Mouse (Mus musculus): Measurements from ENCODE around the gene Gm13757. TPM values are rescaled to one million over a fixed set of nuclear protein-coding genes. Genes with fewer than 3 reads are reported as not detected.

Gm13757 gene
- not detected in 2 replicates for polyA plus RNA-seq (2012; ENCODE audit: low replicate concordance)

DNA sequence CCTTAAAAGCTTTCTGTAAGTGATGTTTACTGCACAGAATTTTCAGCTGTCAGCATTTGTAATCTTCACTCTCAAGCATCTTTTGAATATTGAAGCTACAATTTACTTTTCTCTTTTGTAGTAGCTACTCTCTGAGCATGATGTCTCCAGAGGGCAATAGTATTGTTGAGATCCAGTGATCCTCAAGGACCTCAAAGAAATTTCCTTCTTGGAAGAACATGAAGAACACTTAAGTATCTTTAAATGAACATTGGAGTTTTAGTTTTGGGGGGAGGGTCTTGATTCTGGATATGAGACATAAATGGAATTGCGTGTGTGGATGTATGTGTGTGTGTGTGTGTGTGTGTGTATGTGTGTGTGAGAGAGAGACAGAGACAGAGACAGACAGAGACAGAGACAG is at the start of gene Gm13757:
Gene Gm13757 (minus strand): TSS at position 101 of the 400 bp plus-strand sequence.

GRCm38 (mm10) chr2:88493020-88493419 is 44.1 kb upstream of the Gm13757 start, which contains the start of gene Olfr1185-ps1:
TSS of gene Olfr1185-ps1 (plus strand) at chr2:88493320.

GRCm38 (mm10) chr2:88483298-88483697 is 34.4 kb upstream of the Gm13757 start, which contains the start of gene Olfr1184:
TSS of gene Olfr1184 (plus strand) at chr2:88483598.

DNA sequence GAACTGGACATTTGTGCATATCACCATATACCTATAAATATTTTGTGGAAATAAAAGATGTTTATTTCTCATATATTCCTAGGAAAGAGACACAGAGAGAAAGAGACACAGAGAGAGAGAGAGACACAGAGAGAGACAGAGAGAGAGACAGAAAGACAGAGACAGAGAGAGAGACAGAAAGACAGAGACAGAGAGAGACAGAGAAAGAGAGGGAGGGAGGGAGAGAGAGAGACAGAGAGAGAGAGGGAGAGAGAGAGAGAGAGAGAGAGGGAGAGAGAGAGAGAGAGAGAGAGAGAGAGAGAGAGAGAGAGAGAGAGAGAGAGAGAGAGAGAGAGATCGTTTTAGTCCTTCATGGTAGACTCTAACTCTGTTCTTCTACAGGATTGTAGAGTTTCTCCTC is 5.6 kb upstream of the Gm13757 start, which contains the start of gene Olfr1183:
Gene Olfr1183 (plus strand): TSS at position 301 of the 400 bp plus-strand sequence.

DNA sequence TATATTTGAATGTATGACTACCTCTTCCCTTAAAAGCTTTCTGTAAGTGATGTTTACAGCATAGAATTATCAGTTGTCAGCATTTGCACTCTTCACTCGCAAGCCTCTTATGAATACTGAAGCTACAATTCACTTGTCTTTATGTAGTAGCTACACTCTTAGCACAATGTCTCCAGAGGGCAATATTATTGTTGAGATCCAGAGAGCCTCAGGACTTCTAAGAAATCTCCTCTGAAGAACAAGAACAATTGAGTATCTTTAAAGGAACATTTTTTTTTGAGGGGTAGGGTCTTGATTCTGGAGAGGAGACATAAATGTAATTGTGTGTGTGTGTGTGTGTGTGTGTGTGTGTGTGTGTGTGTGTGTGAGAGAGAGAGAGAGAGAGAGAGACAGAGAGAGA is 22.9 kb downstream of the Gm13757 start, which contains the start of gene Olfr1181:
Gene Olfr1181 (minus strand): TSS at position 101 of the 400 bp plus-strand sequence.

GRCm38 (mm10) chr2:88419051-88419450 is 29.9 kb downstream of the Gm13757 start, which contains the start of gene Olfr1180:
TSS of gene Olfr1180 (minus strand) at chr2:88419151.

GRCm38 (mm10) chr2:88406353-88406752 is 42.6 kb downstream of the Gm13757 start, which contains the start of gene Olfr1179:
TSS of gene Olfr1179 (minus strand) at chr2:88406453.

Other genes with a start within 250 kb of the Gm13757 start
- gene Olfr1170, start 220.8 kb downstream of the Gm13757 start, polyA plus RNA-seq (2012; ENCODE audit: low replicate concordance): not detected in 2 replicates
- not detected in 2 replicates for gene Olfr1173, start 169.3 kb downstream of the Gm13757 start, polyA plus RNA-seq (2012; ENCODE audit: low replicate concordance)
- not detected in 2 replicates for gene Olfr1174-ps, start 134.0 kb downstream of the Gm13757 start, polyA plus RNA-seq (2012; ENCODE audit: low replicate concordance)
- gene Olfr1175-ps, start 121.9 kb downstream of the Gm13757 start, polyA plus RNA-seq (2012; ENCODE audit: low replicate concordance): not detected in 2 replicates
- not detected in 2 replicates for gene Olfr1176, start 112.4 kb downstream of the Gm13757 start, polyA plus RNA-seq (2012; ENCODE audit: low replicate concordance)
- gene Olfr1177-ps, start 102.6 kb downstream of the Gm13757 start, polyA plus RNA-seq (2012; ENCODE audit: low replicate concordance): not detected in 2 replicates
- gene Olfr1178, start 62.1 kb downstream of the Gm13757 start, polyA plus RNA-seq (2012; ENCODE audit: low replicate concordance): not detected in 2 replicates
- not detected in 2 replicates for gene Olfr1179, start 42.7 kb downstream of the Gm13757 start, polyA plus RNA-seq (2012; ENCODE audit: low replicate concordance)
- not detected in 2 replicates for gene Olfr1180, start 30.0 kb downstream of the Gm13757 start, polyA plus RNA-seq (2012; ENCODE audit: low replicate concordance)
- gene Olfr1181, start 23.0 kb downstream of the Gm13757 start, polyA plus RNA-seq (2012; ENCODE audit: low replicate concordance): not detected in 2 replicates
- gene Olfr1183, start 5.7 kb upstream of the Gm13757 start, polyA plus RNA-seq (2012; ENCODE audit: low replicate concordance): not detected in 2 replicates
- not detected in 2 replicates for gene Olfr1184, start 34.5 kb upstream of the Gm13757 start, polyA plus RNA-seq (2012; ENCODE audit: low replicate concordance)
- not detected in 2 replicates for gene Olfr1185-ps1, start 44.2 kb upstream of the Gm13757 start, polyA plus RNA-seq (2012; ENCODE audit: low replicate concordance)
- gene Olfr1186, start 69.4 kb upstream of the Gm13757 start, polyA plus RNA-seq (2012; ENCODE audit: low replicate concordance): not detected in 2 replicates
- gene Olfr1188, start 107.8 kb upstream of the Gm13757 start, polyA plus RNA-seq (2012; ENCODE audit: low replicate concordance): not detected in 2 replicates
- not detected in 2 replicates for gene Olfr1189, start 137.3 kb upstream of the Gm13757 start, polyA plus RNA-seq (2012; ENCODE audit: low replicate concordance)
- gene Olfr1191-ps1, start 191.4 kb upstream of the Gm13757 start, polyA plus RNA-seq (2012; ENCODE audit: low replicate concordance): not detected in 2 replicates
- 0.02 TPM in 1 of 2 replicates, not detected in the other for gene Olfr1192-ps1, start 199.4 kb upstream of the Gm13757 start, polyA plus RNA-seq (2012; ENCODE audit: low replicate concordance)
- gene Olfr1193, start 226.5 kb upstream of the Gm13757 start, polyA plus RNA-seq (2012; ENCODE audit: low replicate concordance): not detected in 2 replicates
- gene Olfr1195, start 240.1 kb upstream of the Gm13757 start, polyA plus RNA-seq (2012; ENCODE audit: low replicate concordance): not detected in 2 replicates

Data from leukemia stem cell, adult 10-12 weeks (primary cell).